In genomic region chr5:74877185-74877584, GRCm38 (mm10) we compare ENCODE assay signal across 22 mouse cellular contexts.
DNase-seq lines count a peak whose midpoint lies in the region; ATAC-seq and TF ChIP-seq lines count a peak whose summit lies in the region.
"Had no signal": no experiment of that assay in that cellular context is flagged by ENCODE, and none has a peak within 500 bp of the region (broad histone marks: within the 10 kb centered on the region; RNA-seq: fewer than 3 reads in every experiment).

No protein-coding gene starts in this region.

- no peaks in the 10 kb centered on the region for H3K9me3 ChIP-seq in heart, embryonic 10.5 days
- H3K9me3 ChIP-seq in intestine, embryonic 15.5 days: no peaks in the 10 kb centered on the region
- H3K9me3 ChIP-seq in intestine, postnatal 0 days (ENCODE audit: control insufficient read depth): no peaks in the 10 kb centered on the region
- no peaks in the 10 kb centered on the region for H3K9me3 ChIP-seq in lung, embryonic 16.5 days (ENCODE audit: control insufficient read depth, low read length)
- H3K9me3 ChIP-seq: forebrain, embryonic 10.5 days; forebrain, embryonic 13.5 days; G1E had no signal

- no peak for TF ChIP-seq CTCF in intestine, postnatal 0 days (IDR thresholded peaks at IDR 0.05; ENCODE audit: low read depth)
- no peak for TF ChIP-seq CTCF in lung, adult 2 months (IDR thresholded peaks at IDR 0.05; ENCODE audit: insufficient read depth, low read length)

- H3K4me2 ChIP-seq in intestine, embryonic 15.5 days (replicated peaks): no peak overlapping the region
- H3K4me2 ChIP-seq in intestine, postnatal 0 days (replicated peaks; ENCODE audit: low read depth): no peak overlapping the region
- H3K4me2 ChIP-seq in lung, embryonic 16.5 days (ENCODE audit: low read depth, low read length): no peak overlapping the region
- H3K4me2 ChIP-seq: forebrain, embryonic 13.5 days; hindbrain, embryonic 14.5 days had no signal

- peaks cover 6% of the 10 kb centered on the region; the same call in 1 of the 2 replicates for H3K27me3 ChIP-seq in heart, embryonic 10.5 days (ENCODE audit: insufficient read depth, poor library complexity, severe bottlenecking)
- no peaks in the 10 kb centered on the region for H3K27me3 ChIP-seq in intestine, embryonic 15.5 days (replicated peaks)
- H3K27me3 ChIP-seq in intestine, postnatal 0 days (replicated peaks; ENCODE audit: control insufficient read depth, insufficient read depth, low read length): no peaks in the 10 kb centered on the region
- H3K27me3 ChIP-seq in lung, embryonic 16.5 days (ENCODE audit: control insufficient read depth, insufficient read depth, low read depth, low read length): no peaks in the 10 kb centered on the region
- H3K27me3 ChIP-seq: CH12.LX; forebrain, embryonic 13.5 days; Patski had no signal

- WGBS in heart, embryonic 10.5 days: 58% methylated on average over 6 of the region's 6 CpGs
- WGBS in intestine, embryonic 15.5 days: 24% methylated on average over 6 of the region's 6 CpGs
- WGBS in intestine, postnatal 0 days: 27% methylated on average over 6 of the region's 6 CpGs
- 22% methylated on average over 6 of the region's 6 CpGs for WGBS in lung, embryonic 16.5 days
- WGBS in lung, adult 2 months: 39% methylated on average over 6 of the region's 6 CpGs

- H3K4me1 ChIP-seq in heart, embryonic 10.5 days: peaks cover 51% of the 10 kb centered on the region
- peaks cover 32% of the 10 kb centered on the region for H3K4me1 ChIP-seq in intestine, embryonic 15.5 days (replicated peaks)
- no peaks in the 10 kb centered on the region for H3K4me1 ChIP-seq in intestine, postnatal 0 days (replicated peaks; ENCODE audit: control insufficient read depth, insufficient read depth, low read length)
- peaks cover 37% of the 10 kb centered on the region for H3K4me1 ChIP-seq in lung, embryonic 16.5 days (replicated peaks; ENCODE audit: control insufficient read depth, insufficient read depth, low read length)
- H3K4me1 ChIP-seq in lung, adult 2 months (ENCODE audit: control insufficient read depth, insufficient read depth, low read length): no peaks in the 10 kb centered on the region
- H3K4me1 ChIP-seq: forebrain, embryonic 13.5 days had no signal

- no peak for DNase-seq in heart, embryonic 10.5 days (ENCODE audit: low spot score)
- no peak for DNase-seq in heart, postnatal 36 days
- DNase-seq in lung, adult 2 months: no peak
- DNase-seq in lung, postnatal 10 days: peak; percentile 33
- DNase-seq: adrenal gland, postnatal 10 days; adrenal gland, postnatal 36 days; B cell, adult 2 months; cerebellum, adult 18-20 months; cerebellum, adult 9-10 months; cerebellum, postnatal 14 days; gastrocnemius, postnatal 10 days; gastrocnemius, postnatal 36 days; heart, adult 18-20 months had no signal

- no peaks in the 10 kb centered on the region for H3K36me3 ChIP-seq in heart, embryonic 10.5 days
- no peaks in the 10 kb centered on the region for H3K36me3 ChIP-seq in intestine, embryonic 15.5 days
- H3K36me3 ChIP-seq in intestine, postnatal 0 days (ENCODE audit: control insufficient read depth, insufficient read depth): no peaks in the 10 kb centered on the region
- no peaks in the 10 kb centered on the region for H3K36me3 ChIP-seq in lung, embryonic 16.5 days (ENCODE audit: control insufficient read depth, insufficient read depth, low read length)
- H3K36me3 ChIP-seq: forebrain, embryonic 10.5 days; G1E had no signal

- intact Hi-C loops in heart, postnatal 36 days (cut with DNase I): no loop called here

- no peak for TF ChIP-seq POLR2A in lung, adult 2 months (IDR thresholded peaks at IDR 0.05; ENCODE audit: borderline replicate concordance, extremely low read depth, low read depth, low read length)

- 0 out of 2 replicates have a peak, but pooled peaks have one; percentile 16 for ATAC-seq in intestine, embryonic 15.5 days
- ATAC-seq in intestine, postnatal 0 days: no peak
- ATAC-seq in lung, embryonic 16.5 days (ENCODE audit: low read depth): peak; percentile 47
- ATAC-seq: forebrain, embryonic 13.5 days; Patski had no signal

- 0 out of 2 replicates have a peak overlapping the region, but pooled peaks have one; percentile 73 for H3K27ac ChIP-seq in heart, embryonic 10.5 days
- H3K27ac ChIP-seq in intestine, embryonic 15.5 days: no peak overlapping the region
- H3K27ac ChIP-seq in intestine, postnatal 0 days (ENCODE audit: low read depth, low read length): no peak overlapping the region
- H3K27ac ChIP-seq in lung, embryonic 16.5 days (ENCODE audit: low read length): 0 out of 2 replicates have a peak overlapping the region, but pooled peaks have one; percentile 32
- H3K27ac ChIP-seq: forebrain, embryonic 10.5 days; forebrain, embryonic 13.5 days; hindbrain, embryonic 14.5 days had no signal

- no peak overlapping the region for H3K9ac ChIP-seq in intestine, embryonic 15.5 days
- no peak overlapping the region for H3K9ac ChIP-seq in intestine, postnatal 0 days (ENCODE audit: low read depth, low read length)
- no peak overlapping the region for H3K9ac ChIP-seq in lung, embryonic 16.5 days (ENCODE audit: low read length)
- H3K9ac ChIP-seq: forebrain, embryonic 13.5 days; hindbrain, embryonic 14.5 days had no signal

- H3K4me3 ChIP-seq in heart, embryonic 10.5 days: no peak overlapping the region
- H3K4me3 ChIP-seq in intestine, embryonic 15.5 days (replicated peaks): no peak overlapping the region
- no peak overlapping the region for H3K4me3 ChIP-seq in intestine, postnatal 0 days (ENCODE audit: low read depth, low read length)
- no peak overlapping the region for H3K4me3 ChIP-seq in lung, embryonic 16.5 days (ENCODE audit: low read length)
- H3K4me3 ChIP-seq in lung, adult 2 months (replicated peaks; ENCODE audit: extremely low read depth, low read depth, low read length): no peak overlapping the region
- H3K4me3 ChIP-seq: forebrain, embryonic 10.5 days; forebrain, embryonic 13.5 days had no signal

Comparison
In these comparisons a context has a peak if more than half of its experiments do, and no peak if none do; other contexts are left out.
1. H3K27ac ChIP-seq: peak in heart, embryonic 10.5 days (single experiment) and lung, embryonic 16.5 days (single experiment); none in intestine, embryonic 15.5 days (single experiment) and intestine, postnatal 0 days (single experiment).